Mouse (Mus musculus) gastrocnemius, adult 18-20 months (tissue): ENCODE measurements around the gene Aldh16a1. TPM values are rescaled to one million over a fixed set of nuclear protein-coding genes. Genes with fewer than 3 reads are reported as not detected.

ENCODE experiments used
- DNase-seq: peaks from one replicate; pipeline ENCODE4 v3.0.0; 2021; ENCODE audit warnings: low spot score
- microRNA-seq: library from miRNA; unstranded; fragments of <30 nt; microRNA quantifications from one replicate; pipeline ENCODE4 v1.2.0, GENCODE M21; 2021
- total RNA-seq, 2 experiments: library from RNA; stranded (reverse); gene quantifications; 2 replicates each; pipeline ENCODE4 v1.2.3; 2021

The Aldh16a1 gene
- total RNA-seq, 2 experiments from 2014 or later: 10.6 to 12.8 TPM

DNA sequence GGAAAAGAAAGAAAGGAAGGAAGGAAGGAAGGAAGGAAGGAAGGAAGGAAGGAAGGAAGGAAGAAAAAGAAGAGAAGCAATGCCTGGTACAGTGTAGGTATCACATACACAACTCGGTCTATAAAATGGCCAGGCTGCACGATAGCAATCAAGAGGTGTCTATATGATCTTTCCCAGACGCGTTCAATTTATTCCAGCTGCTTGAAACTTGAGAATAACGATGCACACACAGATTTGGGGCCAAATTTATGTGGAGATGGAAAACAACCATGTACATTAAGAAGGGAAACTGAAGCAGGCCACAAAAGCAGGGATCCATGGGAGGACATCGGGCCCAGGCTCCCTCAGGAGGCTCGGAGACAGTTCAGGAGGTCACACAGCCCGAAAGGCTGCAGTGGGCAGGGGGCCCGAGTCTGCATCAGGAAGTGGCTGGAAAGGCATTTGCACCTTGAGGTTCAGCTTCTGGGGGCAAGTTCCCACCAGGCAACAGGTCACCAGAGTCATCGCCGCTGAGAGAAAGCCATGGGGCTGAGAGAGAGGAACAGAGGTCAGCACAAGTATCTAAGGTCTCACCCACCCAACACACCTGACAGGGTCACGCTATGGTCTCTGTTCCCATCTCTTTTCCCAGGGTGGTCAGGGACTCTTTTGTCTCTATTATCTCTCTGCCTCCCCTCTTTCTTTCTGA lies 61.4 kb downstream of the Aldh16a1 start:
- DNase-seq: no peak

DNA sequence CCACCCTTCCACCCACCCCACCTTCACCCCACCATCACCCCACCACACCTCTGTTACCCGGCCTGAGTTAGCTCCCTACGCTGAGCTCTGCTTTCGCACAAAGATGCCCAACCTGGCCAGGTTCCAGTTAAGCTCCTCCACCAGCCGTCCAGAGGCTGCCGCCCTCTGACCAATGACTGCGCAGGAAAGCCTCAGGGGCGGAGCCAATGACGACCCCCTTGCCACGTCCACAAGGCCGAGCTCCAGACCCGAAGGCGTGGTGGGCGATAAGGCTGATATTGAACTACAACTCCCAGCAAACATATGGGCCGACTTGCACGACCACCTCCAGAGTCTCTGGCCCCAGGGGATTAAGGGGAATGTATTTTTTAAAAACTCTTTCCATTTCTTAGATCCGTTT lies 62.3 kb downstream of the Aldh16a1 start, which contains the start of gene Rcn3:
Rcn3 (minus strand) TSS at position 174 of the 400 bp plus-strand sequence.
- DNase-seq: peak; percentile 84

DNA sequence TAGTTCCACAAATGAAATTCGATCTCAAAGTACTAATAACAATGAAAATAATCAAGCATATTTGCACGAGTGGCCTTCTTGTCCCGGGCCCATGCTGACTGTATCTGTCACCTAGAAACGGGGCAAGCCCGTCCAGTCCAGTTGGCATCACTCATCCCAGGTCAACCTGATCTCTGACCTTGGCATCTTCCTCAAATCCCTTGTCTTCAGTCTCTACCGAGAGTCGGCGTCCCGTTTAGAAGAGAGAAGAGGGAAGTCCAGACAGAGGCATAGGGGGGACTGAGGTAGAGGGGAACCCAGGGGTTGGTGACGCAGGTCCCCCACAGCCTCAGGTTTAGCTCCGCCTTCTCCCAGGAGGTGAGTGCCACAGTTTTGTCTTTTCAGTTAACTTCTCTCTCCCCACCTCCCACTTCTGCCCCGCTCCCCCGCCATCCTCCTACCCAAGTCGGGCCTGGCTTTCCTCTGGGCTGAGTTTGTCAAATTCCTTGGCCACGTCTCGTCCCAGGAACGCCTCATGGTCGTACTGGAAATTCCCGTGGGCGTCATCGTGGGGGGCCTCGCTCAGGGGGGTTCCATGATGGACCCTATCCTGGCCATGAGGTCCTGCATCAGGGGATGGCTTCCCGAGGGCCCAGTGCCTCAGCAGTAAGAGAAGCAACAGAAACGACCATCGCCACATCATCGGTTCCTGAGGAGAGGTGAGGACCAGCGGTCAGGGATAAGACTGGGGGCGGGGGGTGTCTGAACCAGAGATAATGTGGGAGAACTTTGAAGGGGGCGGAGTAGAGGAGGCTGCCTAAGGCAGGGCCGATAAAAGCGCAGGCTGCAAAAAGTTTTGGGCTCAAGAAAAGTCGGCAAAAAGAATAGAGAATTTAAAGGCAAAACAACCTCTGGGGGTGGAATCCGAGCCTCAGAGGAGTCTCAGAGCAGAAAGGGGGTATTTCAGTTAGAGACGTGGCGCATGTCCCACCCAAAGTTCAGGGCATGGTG lies 63.1 kb downstream of the Aldh16a1 start:
- DNase-seq: no peak

Small RNAs within 50 kb of the gene (microRNA-seq; reads per million reads assigned to microRNA genes)
- gene Mir150 (1,639 reads per million, percentile 87 among the genes with 10 or more reads in this experiment), gene Mir5121 (9.2 reads per million, percentile 22 among the genes with 10 or more reads in this experiment), gene Mir7055 (not detected)

Other genes starting within 250 kb of the Aldh16a1 start
- 10 to 100 TPM; 59.8 to 64.4 TPM for gene Ap2a1, start 225.1 kb downstream of the Aldh16a1 start, total RNA-seq
- gene Tsks, start 211.4 kb downstream of the Aldh16a1 start, total RNA-seq: not detected
- 1 to 10 TPM in 1 of 2 experiments, under 1 TPM in 1; 0.64 to 1.4 TPM for gene Cpt1c, start 179.7 kb downstream of the Aldh16a1 start, total RNA-seq
- gene Prmt1, start 168.0 kb downstream of the Aldh16a1 start, total RNA-seq: 100 to 1,000 TPM; 119 to 139 TPM
- gene Irf3, start 156.9 kb downstream of the Aldh16a1 start, total RNA-seq: 10 to 100 TPM; 15.0 to 19.1 TPM
- 1 to 10 TPM; 8.4 to 8.5 TPM for gene Bcl2l12, start 155.9 kb downstream of the Aldh16a1 start, total RNA-seq
- 10 to 100 TPM; 41.3 to 46.2 TPM for gene Scaf1, start 138.2 kb downstream of the Aldh16a1 start, total RNA-seq
- 10 to 100 TPM; 20.8 to 26.8 TPM for gene Rras, start 136.6 kb downstream of the Aldh16a1 start, total RNA-seq
- 10 to 100 TPM; 13.1 to 16.0 TPM for gene Prr12, start 101.7 kb downstream of the Aldh16a1 start, total RNA-seq
- 10 to 100 TPM; 27.9 to 28.3 TPM for gene Nosip, start 92.2 kb downstream of the Aldh16a1 start, total RNA-seq
- gene Prrg2, start 91.9 kb downstream of the Aldh16a1 start, total RNA-seq: 10 to 100 TPM; 10.2 to 10.4 TPM
- 10 to 100 TPM in 1 of 2 experiments, 1 to 10 TPM in 1; 8.0 to 12.5 TPM for gene Rcn3, start 62.4 kb downstream of the Aldh16a1 start, total RNA-seq
- gene Fcgrt, start 50.7 kb downstream of the Aldh16a1 start, total RNA-seq: 10 to 100 TPM; 27.4 to 29.1 TPM
- gene Rps11, start 30.1 kb downstream of the Aldh16a1 start, total RNA-seq: 100 to 1,000 TPM; 490 to 529 TPM
- 100 to 1,000 TPM; 643 to 706 TPM for gene Rpl13a, start 25.8 kb downstream of the Aldh16a1 start, total RNA-seq
- gene Gm45713, start 18.4 kb downstream of the Aldh16a1 start, total RNA-seq: 1 to 10 TPM in 1 of 2 experiments, not detected in 1; 1.2 TPM
- 1 to 10 TPM; 1.8 to 3.0 TPM for gene Flt3l, start 18.2 kb downstream of the Aldh16a1 start, total RNA-seq
- gene Pih1d1, start 281 bp downstream of the Aldh16a1 start, total RNA-seq: 10 to 100 TPM; 34.2 to 34.5 TPM
- gene Slc17a7, start 9.4 kb upstream of the Aldh16a1 start, total RNA-seq: under 1 TPM; 0.14 to 0.17 TPM
- not detected for gene Gfy, start 25.0 kb upstream of the Aldh16a1 start, total RNA-seq
- not detected for gene Pth2, start 26.4 kb upstream of the Aldh16a1 start, total RNA-seq
- gene Ccdc155, start 50.3 kb upstream of the Aldh16a1 start, total RNA-seq: not detected
- not detected for gene Dkkl1, start 57.6 kb upstream of the Aldh16a1 start, total RNA-seq
- 1 to 10 TPM; 1.2 to 1.3 TPM for gene Tead2, start 61.2 kb upstream of the Aldh16a1 start, total RNA-seq
- 1 to 10 TPM; 1.1 to 1.2 TPM for gene Cd37, start 84.5 kb upstream of the Aldh16a1 start, total RNA-seq
- gene Slc6a16, start 86.5 kb upstream of the Aldh16a1 start, total RNA-seq: not detected
- gene Slc6a21, start 122.9 kb upstream of the Aldh16a1 start, total RNA-seq: not detected
- 10 to 100 TPM; 25.9 to 31.3 TPM for gene Trpm4, start 179.2 kb upstream of the Aldh16a1 start, total RNA-seq
- 100 to 1,000 TPM; 877 to 904 TPM for gene Hrc, start 180.7 kb upstream of the Aldh16a1 start, total RNA-seq
- gene Ppfia3, start 212.4 kb upstream of the Aldh16a1 start, total RNA-seq: under 1 TPM; 0.11 to 0.21 TPM
- not detected for gene Lin7b, start 216.0 kb upstream of the Aldh16a1 start, total RNA-seq
- 10 to 100 TPM; 60.3 to 65.4 TPM for gene Snrnp70, start 241.2 kb upstream of the Aldh16a1 start, total RNA-seq